Mouse (Mus musculus): ENCODE measurements at regions not wholly inside any gene's neighbourhood (a gene's known extent, or its start where the extent isn't known, plus 50 kb on each side); places are given as distances from the start of the nearest gene placed in this dataset.

DNA sequence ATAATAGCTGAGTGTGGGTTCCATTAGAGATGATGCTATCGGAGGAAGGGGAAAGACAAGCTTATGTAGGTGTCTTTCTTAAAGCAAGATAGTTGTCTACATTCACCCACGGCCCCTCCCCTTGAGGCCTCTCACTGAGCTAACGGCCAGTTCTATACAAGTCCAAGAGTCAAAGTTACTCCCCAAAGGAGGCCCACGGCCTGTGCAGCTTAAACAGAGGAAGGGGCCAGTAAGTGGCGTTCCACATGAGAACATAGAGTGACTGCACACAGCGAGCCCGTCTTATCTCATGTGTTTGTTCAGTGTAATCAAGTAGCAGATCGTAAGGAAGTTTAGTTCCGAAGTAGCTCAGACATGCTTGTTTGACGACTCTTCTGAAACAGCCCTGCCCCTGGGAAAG, 153.0 kb upstream of the Nfe2l3 start:
- ATAC-seq (ENCODE audit: low FRiP score, low read depth), result no peak
- no peaks in the 10 kb centered on the region for H3K36me3 ChIP-seq
- H3K9me3 ChIP-seq, result no peaks in the 10 kb centered on the region
- WGBS, result 87% methylated on average over 10 of the region's 10 CpGs
- no peak overlapping the region for H3K27ac ChIP-seq
- H3K27me3 ChIP-seq, result no peaks in the 10 kb centered on the region; the same call in 1 of the 2 replicates
- H3K9ac ChIP-seq, result no peak overlapping the region
- peaks cover 6% of the 10 kb centered on the region for H3K4me1 ChIP-seq
- H3K4me3 ChIP-seq, result no peak overlapping the region
- H3K4me2 ChIP-seq (replicated peaks), result no peak overlapping the region

DNA sequence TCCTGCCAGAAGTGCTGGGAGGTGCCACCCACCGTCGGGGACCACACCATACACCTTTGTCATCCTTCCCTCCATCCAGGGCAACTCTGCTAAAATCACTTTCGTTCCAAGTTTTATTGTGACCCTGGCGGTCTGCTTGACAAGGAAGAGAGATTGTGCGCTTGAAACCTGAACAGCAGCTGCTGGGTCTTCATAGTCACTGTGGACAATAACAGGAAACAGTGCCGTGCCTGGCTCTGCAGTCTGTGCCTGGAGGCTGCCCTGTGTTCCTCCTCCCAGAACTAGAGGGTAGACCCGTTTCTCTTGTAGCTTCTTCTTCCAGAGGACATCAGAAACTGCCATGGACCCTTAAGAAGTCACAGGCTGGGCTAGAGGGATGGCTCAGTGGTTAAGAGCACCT, 152.2 kb upstream of the Nfe2l3 start:
- H3K4me2 ChIP-seq (replicated peaks), result no peak overlapping the region
- no peaks in the 10 kb centered on the region for H3K9me3 ChIP-seq
- peaks cover 14% of the 10 kb centered on the region for H3K4me1 ChIP-seq
- H3K36me3 ChIP-seq, result no peaks in the 10 kb centered on the region
- H3K4me3 ChIP-seq, result no peak overlapping the region
- H3K27me3 ChIP-seq, result no peaks in the 10 kb centered on the region; the same call in 1 of the 2 replicates
- H3K9ac ChIP-seq, result no peak overlapping the region
- ATAC-seq (ENCODE audit: low FRiP score, low read depth), result no peak
- H3K27ac ChIP-seq, result no peak overlapping the region
- WGBS, result 66% methylated on average over 7 of the region's 7 CpGs

DNA sequence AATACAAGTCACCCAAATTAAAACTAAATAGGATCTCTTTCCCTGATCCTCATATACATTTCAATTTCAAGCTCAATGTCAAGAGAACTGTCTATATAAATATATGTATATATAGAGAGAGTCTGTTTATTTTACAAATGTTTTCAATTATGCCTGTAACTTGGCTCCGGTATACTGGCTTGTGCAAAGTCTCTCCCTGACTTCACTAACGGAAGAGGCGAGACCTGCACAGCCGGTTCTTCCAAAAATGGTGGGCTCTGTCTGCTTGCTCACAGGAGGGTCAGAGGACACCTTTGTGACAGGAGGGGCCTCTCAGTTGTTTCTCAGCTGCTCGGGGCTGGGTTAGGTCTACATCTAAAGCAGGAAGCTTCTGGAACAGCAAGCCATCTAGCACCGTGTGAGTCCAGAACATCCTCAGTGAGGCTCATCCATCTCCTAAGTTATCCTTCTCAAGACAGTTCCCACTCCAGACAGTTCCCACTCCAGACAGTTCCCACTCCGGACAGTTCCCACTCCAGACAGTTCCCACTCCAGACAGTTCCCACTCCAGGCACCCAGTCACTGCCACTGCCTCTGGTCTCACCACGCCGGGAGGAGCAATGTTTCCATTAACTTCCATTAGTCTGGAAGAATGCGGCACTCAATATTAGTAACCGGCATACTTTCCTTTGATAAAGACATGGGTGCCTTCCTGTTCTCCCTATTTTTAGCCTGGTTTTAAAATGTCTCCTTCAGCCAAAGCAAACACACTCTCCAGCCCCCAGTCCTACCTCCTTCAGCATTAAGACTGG, 148.4 kb upstream of the Nfe2l3 start:
- H3K4me2 ChIP-seq (replicated peaks), result no peak overlapping the region

DNA sequence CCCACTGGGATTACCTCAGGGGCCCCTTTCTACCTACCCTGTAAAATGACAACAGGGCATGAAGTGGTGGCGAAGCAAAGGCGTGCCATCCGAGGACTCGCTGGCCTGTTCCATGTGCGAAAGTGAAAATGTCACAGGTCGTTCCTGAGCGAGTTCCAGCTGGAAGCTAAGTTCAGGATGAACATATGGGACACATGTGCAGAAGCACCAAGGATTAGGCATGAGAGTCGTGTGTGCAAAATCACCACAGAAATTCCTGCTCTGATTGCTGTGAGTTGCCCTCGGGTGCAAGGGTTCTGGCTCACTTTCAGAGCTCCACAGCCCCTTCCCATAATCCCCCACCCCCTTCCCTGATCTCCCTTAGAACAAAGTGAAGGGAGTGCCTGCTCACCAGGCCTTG, 147.6 kb upstream of the Nfe2l3 start:
- Histone ChIP-seq H3K4me3 (no peak overlapping the region), H3K36me3 (no peaks in the 10 kb centered on the region), H3K27ac (peak overlapping the region; percentile 48), H3K9me3 (no peaks in the 10 kb centered on the region), H3K9ac (no peak overlapping the region), H3K4me1 (peaks cover 30% of the 10 kb centered on the region), H3K4me2 (replicated peaks) (no peak overlapping the region), H3K27me3 (no peaks in the 10 kb centered on the region)
- WGBS, result 51% methylated on average over 9 of the region's 9 CpGs
- no peak for ATAC-seq (ENCODE audit: low FRiP score, low read depth)

More for the DNA sequence above, 148.4 kb upstream of the Nfe2l3 start:
- Histone ChIP-seq H3K4me3 (no peak overlapping the region), H3K4me1 (peaks cover 30% of the 10 kb centered on the region), H3K27me3 (no peaks in the 10 kb centered on the region), H3K36me3 (no peaks in the 10 kb centered on the region), H3K9ac (no peak overlapping the region), H3K27ac (peak overlapping the region; percentile 48; the same call in 1 of the 2 replicates), H3K9me3 (no peaks in the 10 kb centered on the region)
- 56% methylated on average over 11 of the region's 11 CpGs for WGBS
- ATAC-seq (ENCODE audit: low FRiP score, low read depth), result no peak

DNA sequence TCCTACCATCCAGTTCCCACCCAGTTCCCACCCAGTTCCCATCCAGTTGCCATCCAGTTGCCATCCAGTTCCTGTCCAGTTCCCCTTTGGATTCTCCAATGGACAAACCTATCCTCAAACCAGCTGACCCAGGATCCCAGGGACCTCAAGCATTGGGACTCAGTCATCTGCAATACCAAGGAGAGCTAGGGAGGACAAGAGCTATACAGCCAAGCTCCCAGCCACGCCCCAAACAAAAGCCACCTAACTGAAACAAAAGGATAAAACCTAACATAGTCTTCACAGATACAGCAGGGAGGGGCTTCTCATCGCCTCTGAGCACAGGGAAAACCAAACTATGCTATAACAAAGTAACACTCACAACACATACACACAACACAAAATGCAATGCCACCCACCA, 145.6 kb upstream of the Nfe2l3 start:
- no peak for ATAC-seq (ENCODE audit: low FRiP score, low read depth)
- 76% methylated on average over 2 of the region's 2 CpGs for WGBS
- H3K4me3 ChIP-seq, result no peak overlapping the region
- H3K27ac ChIP-seq, result no peak overlapping the region
- H3K9me3 ChIP-seq, result no peaks in the 10 kb centered on the region
- peaks cover 30% of the 10 kb centered on the region for H3K4me1 ChIP-seq
- no peak overlapping the region for H3K9ac ChIP-seq
- no peaks in the 10 kb centered on the region for H3K36me3 ChIP-seq
- no peak overlapping the region for H3K4me2 ChIP-seq (replicated peaks)
- H3K27me3 ChIP-seq, result no peaks in the 10 kb centered on the region

DNA sequence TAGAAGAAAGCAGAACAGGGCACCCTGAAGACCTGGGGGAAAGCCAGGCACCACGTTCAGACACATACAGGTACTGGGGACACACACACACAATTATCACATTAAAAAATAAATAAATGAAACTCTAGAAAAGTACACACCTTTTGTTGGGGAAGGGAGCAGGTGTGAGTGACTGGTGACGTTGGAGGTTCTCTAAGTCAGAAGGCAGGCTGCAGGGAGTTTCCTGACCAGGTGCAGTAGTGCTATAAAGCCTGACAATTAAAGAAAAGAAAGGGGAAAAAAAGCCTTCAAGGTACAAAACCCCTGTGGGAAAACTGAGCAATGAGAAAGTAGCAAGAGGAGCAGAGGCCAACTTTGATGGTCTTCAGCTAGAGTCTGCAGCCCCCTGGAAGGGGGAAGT, 145.1 kb upstream of the Nfe2l3 start:
- peaks cover 30% of the 10 kb centered on the region for H3K4me1 ChIP-seq
- H3K4me2 ChIP-seq (replicated peaks), result no peak overlapping the region
- WGBS, result 37% methylated on average over 2 of the region's 2 CpGs
- no peak overlapping the region for H3K27ac ChIP-seq
- ATAC-seq (ENCODE audit: low FRiP score, low read depth), result no peak
- H3K27me3 ChIP-seq, result no peaks in the 10 kb centered on the region
- H3K4me3 ChIP-seq, result no peak overlapping the region
- H3K9ac ChIP-seq, result no peak overlapping the region
- no peaks in the 10 kb centered on the region for H3K36me3 ChIP-seq
- H3K9me3 ChIP-seq, result no peaks in the 10 kb centered on the region

DNA sequence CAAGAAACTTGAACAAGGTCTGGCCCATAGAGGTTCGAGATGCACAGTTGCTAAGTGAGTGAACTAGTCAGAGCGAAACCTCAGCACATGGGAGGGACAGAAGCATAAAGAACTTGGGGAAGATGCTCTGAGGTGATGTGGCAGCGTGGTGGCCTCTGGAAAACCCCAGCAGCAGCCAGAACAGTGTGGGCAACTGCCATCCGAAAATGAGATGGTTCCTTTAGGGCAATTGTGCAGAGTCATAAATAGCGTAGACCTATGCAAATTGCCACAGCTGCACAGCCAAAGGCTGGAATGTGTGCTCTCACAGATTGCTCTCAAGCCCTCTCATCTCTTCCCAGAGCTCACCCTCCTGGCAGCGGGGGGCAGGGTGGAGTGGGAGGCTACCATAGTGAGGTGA, 144.7 kb upstream of the Nfe2l3 start:
- Histone ChIP-seq H3K9me3 (no peaks in the 10 kb centered on the region), H3K27ac (no peak overlapping the region), H3K27me3 (no peaks in the 10 kb centered on the region), H3K4me2 (replicated peaks) (no peak overlapping the region), H3K4me3 (no peak overlapping the region), H3K9ac (no peak overlapping the region), H3K4me1 (peaks cover 30% of the 10 kb centered on the region), H3K36me3 (no peaks in the 10 kb centered on the region)
- no peak for ATAC-seq (ENCODE audit: low FRiP score, low read depth)
- WGBS, result 44% methylated on average over 6 of the region's 6 CpGs

DNA sequence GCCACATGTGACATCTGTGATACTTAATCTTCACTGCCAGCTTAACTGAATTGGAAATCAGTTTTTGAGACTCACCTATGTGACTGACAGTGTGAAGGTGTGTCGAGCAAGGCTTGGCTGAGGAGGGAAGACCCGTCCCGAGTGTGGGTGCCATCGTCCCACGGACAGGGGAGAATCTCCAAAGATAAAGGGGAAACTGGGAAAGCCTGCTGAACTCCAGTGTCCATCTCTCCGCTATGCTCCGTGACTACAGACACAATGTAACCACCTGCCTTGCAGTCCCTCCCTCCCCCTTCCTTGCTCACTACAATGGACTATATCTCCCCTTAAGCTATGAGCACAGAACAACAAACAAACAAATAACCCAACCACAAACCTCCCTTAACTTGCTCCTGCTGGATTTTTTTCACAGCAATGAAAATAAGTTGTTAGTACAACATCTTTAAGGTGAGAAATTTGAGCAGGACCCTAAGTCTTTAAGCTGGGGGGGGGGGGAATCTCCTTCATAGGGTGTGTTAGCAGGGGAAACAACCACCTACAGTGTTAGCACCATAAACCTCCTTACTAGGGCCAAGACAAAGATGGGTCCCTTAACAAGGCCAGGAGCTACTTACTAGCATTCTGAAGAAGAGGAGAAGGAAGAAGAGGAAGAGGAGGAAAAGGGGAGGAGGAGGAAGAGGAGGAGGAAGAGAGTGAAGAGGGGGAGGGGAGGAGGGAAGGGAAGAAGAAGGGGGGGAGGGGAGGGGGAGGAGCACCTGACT, 144.0 kb upstream of the Nfe2l3 start:
- H3K36me3 ChIP-seq, result no peaks in the 10 kb centered on the region
- no peak overlapping the region for H3K4me2 ChIP-seq (replicated peaks)
- H3K9me3 ChIP-seq, result no peaks in the 10 kb centered on the region
- 85% methylated on average over 7 of the region's 7 CpGs for WGBS
- H3K9ac ChIP-seq, result no peak overlapping the region
- ATAC-seq (ENCODE audit: low FRiP score, low read depth), result no peak
- H3K4me3 ChIP-seq, result no peak overlapping the region
- no peak overlapping the region for H3K27ac ChIP-seq
- no peaks in the 10 kb centered on the region for H3K27me3 ChIP-seq
- peaks cover 30% of the 10 kb centered on the region for H3K4me1 ChIP-seq

DNA sequence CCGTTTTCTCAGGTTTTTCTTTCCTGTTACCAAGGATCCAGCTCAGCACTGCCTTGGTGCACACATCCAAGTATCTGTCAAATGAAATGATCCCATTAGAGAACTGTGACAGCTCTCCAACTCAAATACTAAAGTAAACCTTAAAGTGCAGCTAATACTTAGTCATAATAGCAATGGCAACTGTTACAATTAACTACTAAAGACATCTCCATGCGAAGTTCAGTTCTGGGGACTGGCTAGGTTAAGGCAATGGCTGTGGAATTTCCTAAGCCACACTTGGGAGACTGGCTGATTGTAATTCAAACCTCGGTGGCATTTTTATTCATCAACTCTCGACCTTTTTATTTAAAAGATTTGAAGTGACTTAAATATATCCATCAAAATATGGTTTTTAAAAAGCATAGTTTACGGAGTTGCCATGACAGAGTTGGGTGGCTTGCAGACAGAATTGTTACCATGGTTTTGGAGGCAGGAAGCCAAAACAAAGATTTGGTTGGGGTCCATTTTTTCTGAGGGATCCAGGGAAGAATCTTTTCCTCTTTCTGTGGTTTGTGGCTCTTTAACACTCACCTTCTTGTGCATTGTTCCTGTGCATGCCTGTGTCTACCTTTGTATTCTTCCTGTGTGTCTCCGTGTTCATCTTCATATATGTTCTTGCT, 143.3 kb upstream of the Nfe2l3 start:
- Histone ChIP-seq H3K9me3 (no peaks in the 10 kb centered on the region), H3K4me3 (no peak overlapping the region), H3K27me3 (no peaks in the 10 kb centered on the region), H3K36me3 (no peaks in the 10 kb centered on the region), H3K9ac (no peak overlapping the region), H3K4me1 (peaks cover 27% of the 10 kb centered on the region), H3K27ac (no peak overlapping the region), H3K4me2 (replicated peaks) (no peak overlapping the region)
- ATAC-seq (ENCODE audit: low FRiP score, low read depth), result no peak
- WGBS, result 65% methylated on average over 6 of the region's 6 CpGs

DNA sequence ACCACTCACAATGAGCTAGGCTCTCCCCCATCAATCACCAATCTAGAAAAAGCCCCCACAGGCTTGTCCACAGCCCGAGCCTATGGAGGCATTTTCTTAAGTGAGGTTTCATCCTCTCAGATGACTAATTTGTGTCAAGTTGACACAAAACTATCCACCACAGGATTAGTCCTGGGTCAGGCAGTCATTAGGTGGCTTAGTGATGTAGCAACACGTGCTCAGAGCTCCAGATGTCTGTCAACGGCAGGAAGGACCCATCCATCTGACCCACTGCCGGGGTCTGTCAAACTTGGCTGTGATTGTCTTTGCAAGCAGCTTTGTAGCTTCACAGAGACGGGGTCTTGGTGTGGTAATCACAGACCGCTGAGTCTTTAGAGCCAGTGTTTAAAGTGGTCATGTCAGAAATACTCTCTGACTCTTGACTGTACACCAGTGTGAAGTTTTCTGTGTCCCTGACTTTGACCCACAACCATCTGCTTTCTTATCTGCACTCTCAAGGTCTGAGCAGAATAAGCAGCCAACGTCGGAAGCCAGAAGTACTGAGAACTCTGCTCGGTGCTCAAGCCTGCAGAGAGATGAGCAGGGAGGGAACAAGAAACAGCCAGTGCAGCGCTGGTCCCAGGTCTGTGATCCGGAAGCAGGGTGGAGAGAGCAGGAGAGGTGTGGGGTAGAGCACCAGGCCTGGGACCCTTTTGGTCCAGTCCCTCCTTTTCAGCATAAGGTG, 131.6 kb upstream of the Nfe2l3 start:
- ATAC-seq (ENCODE audit: low FRiP score, low read depth), result no peak
- no peak overlapping the region for H3K9ac ChIP-seq
- no peaks in the 10 kb centered on the region for H3K36me3 ChIP-seq
- peaks cover 14% of the 10 kb centered on the region for H3K9me3 ChIP-seq
- H3K27ac ChIP-seq, result no peak overlapping the region
- whole genome bisulfite sequencing, result 71% methylated on average over 11 of the region's 11 CpGs
- no peak overlapping the region for H3K4me2 ChIP-seq (replicated peaks)
- no peak overlapping the region for H3K4me3 ChIP-seq
- no peaks in the 10 kb centered on the region for H3K27me3 ChIP-seq
- H3K4me1 ChIP-seq, result no peaks in the 10 kb centered on the region

DNA sequence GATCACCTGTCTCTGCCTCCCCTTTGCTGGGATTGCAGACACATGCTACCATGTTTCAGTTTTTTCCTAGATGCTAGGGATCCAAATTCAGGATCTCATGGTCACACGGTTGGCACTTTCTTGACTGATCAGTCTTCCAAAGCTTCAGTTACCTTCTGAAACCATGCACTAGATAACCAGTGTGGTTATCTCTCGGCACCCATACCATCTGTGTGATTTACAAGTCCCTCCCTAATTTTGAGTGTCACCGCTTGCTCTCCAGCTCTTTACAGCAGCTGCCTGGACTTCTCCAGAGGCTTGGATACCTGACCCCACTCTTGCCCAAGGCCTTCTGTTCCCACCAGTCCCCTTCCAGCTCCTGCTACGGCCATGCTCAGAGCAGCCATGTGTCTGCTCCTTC, 130.6 kb upstream of the Nfe2l3 start:
- no peak for ATAC-seq (ENCODE audit: low FRiP score, low read depth)
- 0 out of 2 replicates have a peak, but pooled peaks cover under 1% of the 10 kb centered on the region for H3K4me1 ChIP-seq
- H3K9ac ChIP-seq, result no peak overlapping the region
- WGBS, result 85% methylated on average over 4 of the region's 4 CpGs
- no peaks in the 10 kb centered on the region for H3K27me3 ChIP-seq
- H3K4me3 ChIP-seq, result no peak overlapping the region
- H3K27ac ChIP-seq, result no peak overlapping the region
- no peak overlapping the region for H3K4me2 ChIP-seq (replicated peaks)
- no peaks in the 10 kb centered on the region for H3K36me3 ChIP-seq
- H3K9me3 ChIP-seq, result peaks cover 14% of the 10 kb centered on the region

DNA sequence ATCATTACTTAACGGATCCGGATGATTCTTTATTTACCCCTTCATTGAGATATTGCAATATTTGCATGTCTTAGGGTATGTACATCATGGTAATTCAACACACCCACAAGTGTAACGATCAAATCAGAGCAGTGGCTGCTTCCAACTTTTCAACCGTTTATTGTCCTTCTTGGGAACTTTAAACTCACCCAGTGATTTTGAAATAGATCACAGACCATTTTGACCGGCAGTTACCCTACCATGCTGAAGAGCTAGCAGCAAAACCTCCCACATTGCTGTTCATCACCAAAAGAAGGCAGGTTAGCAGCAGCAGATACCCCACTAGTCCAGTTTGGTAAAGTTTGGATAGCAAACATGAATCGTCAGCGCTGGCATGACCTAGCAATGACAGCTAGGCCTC, 130.2 kb upstream of the Nfe2l3 start:
- Histone ChIP-seq H3K4me2 (replicated peaks) (no peak overlapping the region), H3K27ac (no peak overlapping the region), H3K4me3 (no peak overlapping the region), H3K27me3 (no peaks in the 10 kb centered on the region), H3K9me3 (peaks cover 14% of the 10 kb centered on the region), H3K4me1 (peaks cover 4% of the 10 kb centered on the region; the same call in 1 of the 2 replicates), H3K9ac (no peak overlapping the region), H3K36me3 (no peaks in the 10 kb centered on the region)
- WGBS, result 92% methylated on average over 7 of the region's 7 CpGs
- ATAC-seq (ENCODE audit: low FRiP score, low read depth), result no peak
